Mouse (Mus musculus): Measurements from ENCODE around the gene Plbd2.

- TF ChIP-seq CTCF (IDR thresholded peaks at IDR 0.05; ENCODE audit: borderline replicate concordance, extremely low read depth, insufficient read depth, insufficient read length) (no peak), POLR2A (IDR thresholded peaks at IDR 0.05; ENCODE audit: borderline replicate concordance, extremely low read depth, insufficient read depth, insufficient read length, poor library complexity, severe bottlenecking) (no peak)
Measured at GRCm38 (mm10) chr5:120534071-120534685, 30.8 kb upstream of the Plbd2 start.
